Mouse (Mus musculus) lung, postnatal 36 days (tissue): ENCODE measurements around the gene Card10.

Experiments
- DNase-seq: peaks from one replicate; pipeline ENCODE4 v3.0.0; 2022; ENCODE audit warnings: mixed read lengths

The Card10 gene

GRCm38 (mm10) chr15:78771531-78772367 is 31.1 kb downstream of the Card10 start:
- peak; percentile 85 for DNase-seq

- no peak for DNase-seq
Observed at GRCm38 (mm10) chr15:78770983-78771355, 31.9 kb downstream of the Card10 start.

- no peak for DNase-seq
Observed at GRCm38 (mm10) chr15:78770234-78770982, 32.4 kb downstream of the Card10 start.

- DNase-seq: no peak
Observed at GRCm38 (mm10) chr15:78769064-78769463, 33.8 kb downstream of the Card10 start.

- DNase-seq: no peak
Observed at GRCm38 (mm10) chr15:78763704-78764103, 39.1 kb downstream of the Card10 start.

- DNase-seq: no peak
Observed at GRCm38 (mm10) chr15:78763210-78763609, 39.6 kb downstream of the Card10 start.

- DNase-seq: no peak
Observed at GRCm38 (mm10) chr15:78761112-78761511, 41.7 kb downstream of the Card10 start.

- no peak for DNase-seq
Observed at GRCm38 (mm10) chr15:78758132-78758531, 44.7 kb downstream of the Card10 start.

GRCm38 (mm10) chr15:78755966-78756725 is 46.7 kb downstream of the Card10 start:
- no peak for DNase-seq

- DNase-seq: no peak
Observed at GRCm38 (mm10) chr15:78755226-78755625, 47.6 kb downstream of the Card10 start.

GRCm38 (mm10) chr15:78754144-78754543 is 48.7 kb downstream of the Card10 start:
- DNase-seq: no peak

- no peak for DNase-seq
Observed at GRCm38 (mm10) chr15:78752991-78753390, 49.9 kb downstream of the Card10 start.

- no peak for DNase-seq
Observed at GRCm38 (mm10) chr15:78750608-78751350, 52.1 kb downstream of the Card10 start.

GRCm38 (mm10) chr15:78749855-78750254 is 53.0 kb downstream of the Card10 start:
- no peak for DNase-seq

- peak; percentile 85 for DNase-seq
Observed at GRCm38 (mm10) chr15:78744206-78744605, 58.6 kb downstream of the Card10 start.

- DNase-seq: no peak
Observed at GRCm38 (mm10) chr15:78742831-78743230, 60.0 kb downstream of the Card10 start.

GRCm38 (mm10) chr15:78740662-78741061 is 62.2 kb downstream of the Card10 start:
- DNase-seq: no peak

GRCm38 (mm10) chr15:78737146-78737545 is 65.7 kb downstream of the Card10 start:
- DNase-seq: no peak

GRCm38 (mm10) chr15:78736681-78737100 is 66.2 kb downstream of the Card10 start:
- no peak for DNase-seq

GRCm38 (mm10) chr15:78736181-78736579 is 66.7 kb downstream of the Card10 start:
- DNase-seq: no peak

GRCm38 (mm10) chr15:78735431-78736180 is 67.2 kb downstream of the Card10 start:
- no peak for DNase-seq

GRCm38 (mm10) chr15:78731830-78732229 is 71.0 kb downstream of the Card10 start:
- DNase-seq: no peak
